Mouse (Mus musculus) testis, adult 2 months (tissue): ENCODE data around the gene Fat3. TPM values are rescaled to one million over a fixed set of nuclear protein-coding genes. Genes with fewer than 3 reads are reported as not detected.

Source experiments
- H3K27ac ChIP-seq: fragments of 200-500 bp; 2 replicates; pipeline ENCODE4 v1.5.1; 2012; ENCODE audit warnings: low read depth, low read length; ENCODE audit not compliant: control insufficient read depth, insufficient read depth
- H3K27me3 ChIP-seq: fragments of 200-500 bp; 2 replicates; pipeline ENCODE4 v1.6.1; 2012; ENCODE audit warnings: mild to moderate bottlenecking, low read length, moderate library complexity; ENCODE audit not compliant: control insufficient read depth, insufficient read depth
- H3K36me3 ChIP-seq: fragments of 200-500 bp; 2 replicates; pipeline ENCODE4 v1.6.1; 2012; ENCODE audit warnings: mild to moderate bottlenecking, low read length; ENCODE audit not compliant: control insufficient read depth, insufficient read depth
- H3K4me1 ChIP-seq: fragments of 200-500 bp; 2 replicates; pipeline ENCODE4 v1.6.1; 2012; ENCODE audit warnings: low read length; ENCODE audit not compliant: control insufficient read depth, insufficient read depth
- H3K4me3 ChIP-seq: fragments of 200-500 bp; 2 replicates; pipeline ENCODE4 v1.5.1; 2012; ENCODE audit warnings: low read depth, mild to moderate bottlenecking, low read length, moderate library complexity, mixed read lengths; ENCODE audit not compliant: control insufficient read depth
- CTCF ChIP-seq: fragments of 200-500 bp; IDR thresholded peaks from 2 replicates; pipeline ENCODE4 v1.5.1; 2012; ENCODE audit warnings: low read depth, mild to moderate bottlenecking, inconsistent platforms, low read length, moderate library complexity; ENCODE audit not compliant: control insufficient read depth, insufficient read depth, insufficient replicate concordance
- POLR2A ChIP-seq: fragments of 200-500 bp; IDR thresholded peaks from 2 replicates; pipeline ENCODE4 v1.6.1; 2012; ENCODE audit warnings: low read depth, mild to moderate bottlenecking, inconsistent platforms, low read length, moderate library complexity; ENCODE audit not compliant: control insufficient read depth
- polyA plus RNA-seq: library from polyadenylated mRNA; depleted of rRNA; stranded (reverse); fragments of >200 nt; gene quantifications from 2 replicates; pipeline ENCODE4 v1.2.3, GENCODE M21; 2012

Gene Fat3
- polyA plus RNA-seq, 1 experiment = 1.7 TPM

DNA sequence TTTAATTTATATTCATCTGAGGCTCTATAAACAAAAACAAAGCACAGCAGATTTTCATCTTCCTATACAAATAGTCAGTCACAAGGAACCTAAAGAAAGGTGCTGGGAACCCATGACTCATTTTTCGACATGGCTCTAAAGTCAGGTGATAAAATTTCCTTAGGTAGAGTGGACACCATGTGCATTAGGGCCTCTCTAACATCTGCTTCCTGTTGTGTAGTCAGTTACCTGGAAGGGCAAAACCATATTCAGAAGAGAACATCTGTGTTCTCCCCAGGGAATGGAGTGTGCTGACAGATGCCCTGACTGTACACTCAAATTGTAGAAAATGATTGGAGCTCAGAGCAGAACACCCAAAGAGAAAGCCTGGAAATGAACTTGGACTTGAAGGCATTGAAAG lies 14.9 kb downstream of the Fat3 start:
- no peak overlapping the region for H3K27ac ChIP-seq
- H3K4me1 ChIP-seq = no peaks in the 10 kb centered on the region
- H3K36me3 ChIP-seq = no peaks in the 10 kb centered on the region
- H3K4me3 ChIP-seq = no peak overlapping the region
- H3K27me3 ChIP-seq = no peaks in the 10 kb centered on the region
- TF ChIP-seq CTCF = no peak
- TF ChIP-seq POLR2A = no peak

DNA sequence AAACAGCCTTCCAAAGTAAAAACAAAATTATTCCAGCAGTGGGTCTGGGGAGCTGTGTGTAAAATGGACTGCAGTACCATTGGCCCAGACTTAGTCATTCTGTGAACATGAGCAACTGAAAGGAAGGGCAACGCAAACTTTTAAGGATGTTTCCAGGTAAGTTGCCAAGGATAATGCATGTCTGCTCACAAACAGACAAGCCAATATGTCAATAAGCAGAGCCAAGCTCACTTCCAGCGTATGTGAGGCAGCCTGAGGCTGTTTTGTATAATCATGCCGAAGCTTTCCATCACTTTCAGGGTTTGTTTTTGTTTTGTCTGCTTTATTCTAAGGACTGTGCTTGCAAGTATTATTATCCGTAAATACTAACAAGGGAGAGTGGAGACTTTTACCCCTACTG lies 15.9 kb downstream of the Fat3 start:
- Histone ChIP-seq H3K27me3 (no peaks in the 10 kb centered on the region), H3K36me3 (no peaks in the 10 kb centered on the region), H3K4me3 (no peak overlapping the region), H3K4me1 (no peaks in the 10 kb centered on the region), H3K27ac (no peak overlapping the region)
- TF ChIP-seq CTCF (no peak), POLR2A (no peak)

DNA sequence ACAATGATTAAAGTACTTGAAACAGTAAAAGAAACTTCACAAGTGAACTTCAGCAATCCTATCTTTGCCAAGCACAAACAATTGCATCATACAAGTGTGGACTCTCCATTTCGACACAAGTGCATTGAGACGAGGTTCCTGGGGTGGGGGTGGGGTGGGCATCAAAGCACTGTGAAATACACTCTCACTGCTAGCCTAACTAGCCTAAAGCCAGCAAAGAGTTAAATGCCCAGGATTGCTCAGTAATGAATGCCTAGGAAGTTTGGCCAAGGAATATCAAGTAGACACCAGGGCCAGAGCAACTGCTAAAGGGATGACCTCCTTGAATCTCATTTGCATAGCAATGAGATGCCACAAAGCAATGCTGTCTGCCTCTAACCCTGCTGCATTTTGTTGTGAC lies 16.3 kb downstream of the Fat3 start:
- Histone ChIP-seq H3K4me1 (no peaks in the 10 kb centered on the region), H3K36me3 (no peaks in the 10 kb centered on the region), H3K27ac (no peak overlapping the region), H3K27me3 (no peaks in the 10 kb centered on the region), H3K4me3 (no peak overlapping the region)
- TF ChIP-seq POLR2A (no peak), CTCF (no peak)

DNA sequence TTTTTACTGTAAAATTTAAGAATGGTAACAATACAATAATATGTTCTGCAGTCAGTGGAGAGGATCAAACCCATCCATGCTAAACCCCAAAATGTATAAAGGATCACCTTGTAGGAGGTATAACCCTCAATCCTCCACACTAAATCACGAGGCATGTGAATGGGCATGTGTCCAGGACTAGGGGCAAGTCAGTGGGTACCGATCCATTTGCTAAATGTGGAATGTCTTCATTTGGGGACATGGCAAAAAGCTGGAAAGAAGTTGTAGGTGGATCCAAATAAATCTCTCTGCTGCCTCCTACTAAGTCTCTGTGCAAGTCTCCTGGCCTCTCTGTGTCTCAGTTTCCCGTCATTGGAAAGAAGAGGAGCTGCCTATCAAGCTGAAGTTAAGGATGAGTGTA lies 39.6 kb downstream of the Fat3 start:
- H3K4me3 ChIP-seq = no peak overlapping the region
- H3K27ac ChIP-seq = no peak overlapping the region
- no peak for TF ChIP-seq POLR2A
- TF ChIP-seq CTCF = no peak
- H3K27me3 ChIP-seq = no peaks in the 10 kb centered on the region
- no peaks in the 10 kb centered on the region for H3K4me1 ChIP-seq
- H3K36me3 ChIP-seq = no peaks in the 10 kb centered on the region

DNA sequence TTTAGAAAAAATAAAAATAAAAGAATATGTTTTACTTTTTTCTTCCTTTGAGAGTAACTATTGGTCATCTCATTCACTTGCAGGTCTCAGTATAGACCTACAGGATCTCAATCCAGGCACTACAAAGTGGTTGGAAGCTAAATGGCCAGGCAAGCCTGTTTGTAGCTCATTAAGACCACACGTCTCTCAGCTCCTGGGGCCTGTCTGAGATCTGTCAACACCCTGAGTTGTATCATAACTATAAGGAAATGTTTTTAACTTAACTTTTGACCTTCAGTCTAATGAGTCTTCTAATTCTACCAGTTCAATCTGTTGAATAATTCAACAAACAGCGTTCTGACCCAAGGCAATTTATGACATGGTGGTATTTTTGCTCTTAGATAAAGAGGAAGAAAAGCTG lies 40.5 kb downstream of the Fat3 start:
- TF ChIP-seq POLR2A (no peak), CTCF (no peak)
- Histone ChIP-seq H3K27ac (no peak overlapping the region), H3K4me3 (no peak overlapping the region), H3K36me3 (no peaks in the 10 kb centered on the region), H3K27me3 (no peaks in the 10 kb centered on the region), H3K4me1 (no peaks in the 10 kb centered on the region)

DNA sequence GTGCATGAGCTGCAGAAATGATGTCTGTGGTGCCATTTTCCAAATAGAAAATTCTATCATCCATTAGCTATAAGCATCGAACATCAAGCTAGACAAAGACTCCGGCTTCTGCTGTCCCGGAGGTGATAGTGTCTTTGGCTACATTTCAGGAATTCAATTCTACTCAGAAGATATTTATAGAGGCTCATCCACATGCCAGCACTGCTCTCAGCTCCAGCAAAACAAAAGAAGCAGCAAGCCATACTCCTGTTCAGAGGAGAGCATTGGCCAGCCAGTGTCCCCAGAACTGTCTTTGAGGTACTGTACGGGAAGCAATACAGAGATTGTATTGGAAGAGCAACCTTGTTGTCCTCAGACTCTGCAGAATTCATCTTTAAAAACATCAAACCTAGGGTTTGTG lies 59.2 kb downstream of the Fat3 start:
- TF ChIP-seq CTCF (no peak), POLR2A (no peak)
- Histone ChIP-seq H3K4me3 (no peak overlapping the region), H3K4me1 (no peaks in the 10 kb centered on the region), H3K27me3 (no peaks in the 10 kb centered on the region), H3K36me3 (no peaks in the 10 kb centered on the region), H3K27ac (no peak overlapping the region)

DNA sequence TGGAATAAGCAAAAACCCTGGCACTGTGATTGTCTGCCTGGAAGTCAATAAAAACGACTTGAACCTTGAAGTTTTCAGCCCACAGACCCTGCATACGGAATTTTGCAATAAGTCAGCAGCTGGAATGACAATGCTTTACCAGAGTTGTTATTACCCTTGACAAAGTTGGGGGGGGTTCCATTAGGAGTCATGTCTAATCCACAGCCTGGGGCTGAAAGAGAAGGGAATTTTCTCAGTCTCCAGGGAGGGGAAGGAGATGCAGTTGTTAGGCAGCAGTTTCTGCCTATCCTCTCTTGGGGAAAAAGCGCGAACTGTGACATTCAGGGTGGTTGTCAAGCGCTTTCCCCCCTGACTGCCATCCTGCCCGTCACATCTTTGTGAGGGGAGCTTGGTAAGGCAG lies 60.4 kb downstream of the Fat3 start:
- no peak overlapping the region for H3K27ac ChIP-seq
- no peaks in the 10 kb centered on the region for H3K27me3 ChIP-seq
- TF ChIP-seq CTCF (no peak), POLR2A (no peak)
- H3K4me1 ChIP-seq = no peaks in the 10 kb centered on the region
- H3K36me3 ChIP-seq = no peaks in the 10 kb centered on the region
- H3K4me3 ChIP-seq = no peak overlapping the region

DNA sequence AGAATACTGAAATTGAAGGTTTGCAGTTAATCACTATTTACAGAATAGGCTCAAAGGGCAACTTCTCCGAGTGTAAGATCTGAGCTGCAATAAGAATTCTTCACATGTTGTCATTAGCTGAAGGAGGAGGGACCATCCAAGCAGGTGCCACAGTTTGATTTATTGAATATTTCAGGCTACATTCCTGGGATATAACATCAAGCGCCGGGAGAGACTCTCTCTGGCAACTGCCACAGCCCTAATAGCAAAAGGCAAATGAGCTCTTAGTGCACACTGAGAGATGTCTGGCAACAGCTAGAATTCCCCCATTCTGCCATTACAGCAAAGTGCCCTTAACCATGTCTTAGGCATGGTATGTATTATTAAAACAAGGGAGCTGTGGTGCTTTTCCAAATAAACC lies 61.1 kb downstream of the Fat3 start:
- Histone ChIP-seq H3K4me1 (no peaks in the 10 kb centered on the region), H3K36me3 (no peaks in the 10 kb centered on the region), H3K27ac (no peak overlapping the region), H3K27me3 (no peaks in the 10 kb centered on the region), H3K4me3 (no peak overlapping the region)
- TF ChIP-seq CTCF = no peak
- no peak for TF ChIP-seq POLR2A
